Mouse (Mus musculus): Measurements from ENCODE around the gene Tnrc18.
A peak's percentile ranks its signal among the peaks of the same experiment; 100 is the strongest.

The Tnrc18 gene

DNA sequence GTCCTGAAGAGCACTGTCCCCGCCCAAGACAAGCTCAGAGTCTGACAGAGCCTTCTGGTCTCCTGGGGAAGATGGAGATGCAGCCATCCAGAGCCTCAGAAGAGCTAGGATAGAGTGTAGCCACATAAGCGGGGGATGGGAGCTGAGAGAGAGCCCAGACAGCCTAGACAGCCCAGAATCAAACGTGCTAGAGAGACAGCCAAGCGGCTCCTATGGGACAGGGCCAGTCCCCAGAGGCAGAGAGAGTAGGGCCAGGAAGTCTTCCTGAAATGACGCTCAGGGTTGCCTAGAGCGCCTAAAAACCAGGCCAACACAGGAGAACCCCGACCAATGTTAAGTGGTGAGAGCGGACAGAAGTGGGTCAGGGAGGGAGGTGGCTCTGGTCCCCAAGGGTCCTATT lies 39.3 kb downstream of the Tnrc18 start:
- no peak for DNase-seq (ENCODE audit: low spot score in 2 of 2)

DNA sequence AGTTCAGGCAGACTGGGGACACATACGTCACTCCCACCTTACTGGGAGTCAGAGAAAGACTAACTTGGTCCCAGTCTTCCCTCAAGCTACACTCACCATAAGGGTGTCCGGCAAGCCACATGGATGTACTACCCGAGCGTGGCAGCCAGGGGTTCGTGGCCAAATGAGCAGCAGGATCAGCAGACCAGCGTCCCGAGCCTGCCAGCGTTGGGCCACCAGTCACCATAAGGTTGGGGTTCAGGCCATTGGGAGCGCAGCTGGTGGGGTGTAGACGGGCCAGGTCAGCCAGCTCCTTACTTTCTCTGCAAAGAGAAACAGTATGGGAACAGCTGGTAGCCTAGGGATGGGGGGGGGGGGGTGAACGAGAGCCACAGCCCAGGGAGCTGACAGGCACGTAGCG lies 41.4 kb downstream of the Tnrc18 start:
- no peak for DNase-seq (ENCODE audit: low spot score in 2 of 2)

DNA sequence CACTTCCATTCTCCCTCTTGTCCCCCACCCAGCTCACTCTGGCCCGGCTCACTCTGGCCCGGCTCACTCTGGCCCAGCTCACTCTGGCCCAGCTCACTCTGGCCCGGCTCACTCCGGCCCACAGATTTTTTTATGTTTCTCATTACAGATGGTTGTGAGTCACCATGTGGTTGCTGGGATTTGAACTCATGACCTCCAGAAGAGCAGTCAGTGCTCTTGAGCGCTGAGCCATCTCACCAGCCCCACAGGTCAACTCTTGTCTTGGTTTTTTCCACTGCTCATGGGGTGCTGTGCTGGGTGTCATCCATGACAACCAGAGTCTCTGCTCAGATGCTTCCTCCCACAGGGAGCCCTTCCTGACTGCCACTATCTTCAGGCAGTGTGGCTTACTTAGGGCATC lies 42.7 kb downstream of the Tnrc18 start:
- no peak for DNase-seq (ENCODE audit: low spot score in 2 of 2)

DNA sequence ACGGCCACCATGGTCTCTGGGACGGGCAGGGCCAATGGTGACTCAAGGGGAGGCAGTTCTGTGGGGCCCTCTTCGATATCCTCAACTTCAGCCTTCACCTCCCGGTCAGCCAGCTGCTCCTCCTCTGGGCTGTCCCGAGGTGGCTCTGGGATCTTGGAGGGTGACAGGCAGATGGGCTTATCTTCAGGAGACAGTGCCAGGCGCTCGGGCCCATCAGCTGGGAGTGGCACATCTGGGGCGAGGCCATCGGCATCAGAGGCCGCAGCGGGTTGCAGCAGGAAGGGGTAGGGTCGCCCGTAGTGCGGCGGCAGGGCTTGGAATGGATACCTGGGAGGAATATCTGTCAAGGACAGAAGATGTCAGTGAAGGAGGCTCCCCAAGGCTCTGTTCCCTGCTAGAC lies 45.5 kb downstream of the Tnrc18 start:
- no peak for DNase-seq (ENCODE audit: low spot score in 2 of 2)

DNA sequence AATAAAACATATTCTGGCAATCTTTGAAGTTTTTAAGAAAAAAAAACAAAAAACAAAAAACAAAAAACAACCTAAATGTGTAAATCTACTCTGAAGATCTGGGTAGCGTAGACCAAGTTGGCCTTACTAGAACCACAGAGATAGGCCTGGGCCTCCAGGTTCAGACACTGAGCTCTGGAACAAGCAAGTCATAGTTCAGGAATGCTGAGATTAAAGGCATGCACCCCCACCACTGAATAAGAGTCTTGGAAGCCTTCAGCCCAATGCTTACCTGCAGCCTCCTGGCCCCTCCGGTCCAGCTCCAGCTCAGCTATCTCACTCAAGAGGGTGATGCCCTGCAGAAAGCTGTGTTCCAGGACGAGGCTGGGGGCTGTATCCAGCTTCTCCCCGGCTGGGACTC lies 46.4 kb downstream of the Tnrc18 start:
- DNase-seq (ENCODE audit: low spot score in 2 of 2) = no peak

GRCm38 (mm10) chr5:142769641-142770040 lies 47.8 kb downstream of the Tnrc18 start:
- no peak for DNase-seq (ENCODE audit: low spot score in 2 of 2)

DNA sequence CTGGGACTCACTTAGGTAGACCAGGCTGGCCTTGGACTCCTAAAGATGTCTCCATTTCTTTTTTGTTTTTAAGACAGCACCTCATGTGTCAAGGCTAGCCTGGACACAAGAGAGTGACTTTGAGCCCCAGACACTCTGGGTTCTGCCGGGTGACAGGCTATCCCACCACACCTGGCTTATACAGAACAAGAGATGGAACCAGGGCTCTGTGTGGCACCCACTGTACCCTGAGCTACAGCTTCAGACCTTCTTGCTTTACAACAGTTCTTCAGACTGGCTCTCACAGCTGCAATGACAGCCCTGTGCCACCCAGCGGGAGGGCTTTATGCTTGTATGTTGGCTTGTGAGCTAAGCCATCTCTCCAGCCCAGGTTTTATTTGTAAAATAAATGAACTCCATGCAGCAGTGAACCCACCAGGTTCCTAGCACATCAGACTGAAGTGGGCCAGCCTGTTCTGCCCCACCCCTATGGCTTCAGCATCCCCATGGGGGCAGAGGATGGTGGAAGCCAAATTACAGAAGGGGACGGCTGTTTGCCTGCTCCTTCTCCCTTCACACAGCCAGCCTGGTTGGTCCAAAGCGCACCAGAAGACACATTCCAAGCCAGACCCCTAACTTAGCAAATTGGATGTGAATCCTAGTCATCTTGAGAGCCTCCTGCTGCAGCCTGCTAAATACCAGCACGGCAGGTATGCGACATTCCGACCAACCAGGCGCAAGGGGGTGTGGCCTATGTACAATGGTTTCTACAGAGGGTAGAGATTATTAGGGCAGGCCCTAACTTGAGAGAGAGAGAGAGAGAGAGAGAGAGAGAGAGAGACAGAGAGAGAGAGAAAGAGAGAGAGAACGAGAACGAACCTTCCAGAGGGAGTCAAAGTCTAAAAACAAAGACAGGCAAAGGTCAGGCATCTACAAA lies 48.9 kb downstream of the Tnrc18 start:
- no peak for DNase-seq (ENCODE audit: low spot score in 2 of 2)

GRCm38 (mm10) chr5:142767937-142768336 lies 49.5 kb downstream of the Tnrc18 start:
- peak in 1 of 2 experiments; percentile 57 for DNase-seq (ENCODE audit: low spot score in 2 of 2)

- no peak for DNase-seq (ENCODE audit: low spot score in 2 of 2)
Observed at GRCm38 (mm10) chr5:142766708-142767107, 50.8 kb downstream of the Tnrc18 start.

DNA sequence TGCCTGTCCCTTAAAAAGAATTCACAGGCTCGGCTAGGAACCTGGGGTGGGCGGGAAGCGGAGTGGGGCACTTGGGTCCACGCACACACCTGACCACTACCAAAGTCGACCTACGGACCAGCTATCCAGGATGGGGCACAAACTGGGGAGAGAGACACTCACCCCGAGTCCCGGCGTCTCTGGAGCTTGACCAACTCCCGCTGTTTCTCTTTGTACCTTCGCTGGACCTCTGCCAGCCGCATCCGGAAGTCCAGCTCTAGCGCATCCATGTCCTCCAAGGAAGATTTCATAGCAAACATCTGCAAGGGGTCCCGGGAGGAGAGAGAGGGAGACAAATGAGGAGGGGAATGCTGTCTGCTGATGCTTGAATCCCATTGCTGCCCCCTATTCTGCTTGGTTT lies 52.6 kb downstream of the Tnrc18 start:
- no peak for DNase-seq (ENCODE audit: low spot score in 2 of 2)

- DNase-seq (ENCODE audit: low spot score in 2 of 2) = no peak
Observed at GRCm38 (mm10) chr5:142764306-142764705, 53.2 kb downstream of the Tnrc18 start.

DNA sequence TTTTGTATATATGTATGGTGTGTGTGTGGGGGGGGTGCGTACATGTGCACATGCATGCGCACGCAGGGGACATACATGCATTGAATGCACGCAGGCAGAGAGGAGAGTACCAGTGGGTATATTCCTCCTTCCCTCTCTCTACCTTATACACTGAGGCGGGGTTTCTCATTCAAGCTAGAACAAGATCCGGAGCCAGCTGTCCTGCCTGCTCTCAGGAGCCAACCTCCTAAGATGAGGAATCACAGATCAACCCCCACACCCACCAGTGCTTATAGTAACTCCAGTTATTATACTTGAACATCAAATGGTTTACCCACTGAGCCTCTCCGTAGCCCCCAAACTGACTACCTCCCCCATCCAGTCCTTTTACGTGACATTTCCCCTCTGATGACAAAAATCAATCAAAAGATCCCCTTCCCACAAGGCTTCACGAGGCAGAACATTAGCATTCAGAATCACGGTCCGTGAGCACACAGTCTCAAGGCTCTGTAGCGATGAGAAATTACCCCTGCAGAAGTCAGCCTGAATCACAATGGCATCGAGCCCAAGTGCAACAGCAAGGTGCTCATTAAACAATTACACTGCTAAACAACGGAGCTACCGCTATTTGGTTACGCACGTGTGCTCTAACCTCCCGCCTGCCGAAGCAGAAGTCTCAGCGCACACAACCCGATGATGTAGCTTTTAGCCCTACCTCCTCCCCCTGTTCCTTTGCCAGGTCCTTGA lies 55.2 kb downstream of the Tnrc18 start:
- DNase-seq (ENCODE audit: low spot score in 2 of 2) = no peak

DNA sequence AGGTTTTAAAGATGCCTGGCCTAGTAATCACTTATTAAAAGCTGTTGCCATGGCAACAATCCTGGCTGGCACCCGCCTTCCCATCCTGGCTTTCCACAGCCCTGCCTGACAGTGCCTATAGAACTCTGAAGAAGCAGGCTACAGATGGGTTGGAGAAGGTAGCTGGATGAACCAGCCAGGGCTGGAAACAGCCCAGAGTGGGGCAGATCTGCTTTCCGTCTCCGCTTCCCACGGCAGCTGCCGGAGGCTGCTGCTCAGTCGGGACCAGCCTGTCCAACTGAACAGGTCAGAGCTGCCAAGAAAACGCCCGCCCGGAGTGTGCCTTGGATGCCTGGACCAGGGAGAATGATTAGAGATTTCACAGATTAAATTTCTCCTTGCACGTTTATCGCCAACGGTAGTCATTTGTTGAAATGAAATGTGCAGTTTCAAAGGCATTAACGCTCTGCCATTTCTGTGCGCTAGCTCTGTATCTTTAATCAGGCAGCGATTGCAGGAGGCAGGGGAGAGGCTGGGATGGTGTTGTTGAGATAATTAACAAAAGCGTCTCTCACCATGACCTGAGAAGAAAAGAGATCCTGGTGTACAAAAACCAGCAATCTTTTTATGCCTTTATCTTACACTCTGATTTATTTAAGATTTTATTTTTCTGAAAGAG lies 56.0 kb downstream of the Tnrc18 start:
- DNase-seq (ENCODE audit: low spot score in 2 of 2) = no peak

DNA sequence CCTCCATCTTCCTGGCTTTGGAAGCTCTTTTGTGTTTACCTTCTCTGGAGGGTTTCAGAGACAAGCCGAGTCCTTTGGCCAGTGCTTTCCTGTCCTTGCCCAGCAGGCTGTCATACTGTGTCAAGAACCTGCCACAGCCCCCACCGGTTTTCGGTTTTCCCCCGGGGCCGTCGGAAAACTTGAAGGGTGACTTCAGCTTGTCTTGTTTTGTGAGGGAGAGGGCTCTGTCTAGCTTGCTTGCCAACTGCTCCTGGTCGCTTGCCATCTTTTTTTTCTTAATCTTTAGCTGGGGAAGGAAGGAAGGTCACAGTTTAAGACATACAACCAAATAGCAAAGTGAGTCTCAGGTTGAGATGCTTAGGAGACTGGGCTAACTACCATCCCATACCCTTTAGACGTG lies 57.7 kb downstream of the Tnrc18 start:
- DNase-seq (ENCODE audit: low spot score in 2 of 2) = no peak

DNA sequence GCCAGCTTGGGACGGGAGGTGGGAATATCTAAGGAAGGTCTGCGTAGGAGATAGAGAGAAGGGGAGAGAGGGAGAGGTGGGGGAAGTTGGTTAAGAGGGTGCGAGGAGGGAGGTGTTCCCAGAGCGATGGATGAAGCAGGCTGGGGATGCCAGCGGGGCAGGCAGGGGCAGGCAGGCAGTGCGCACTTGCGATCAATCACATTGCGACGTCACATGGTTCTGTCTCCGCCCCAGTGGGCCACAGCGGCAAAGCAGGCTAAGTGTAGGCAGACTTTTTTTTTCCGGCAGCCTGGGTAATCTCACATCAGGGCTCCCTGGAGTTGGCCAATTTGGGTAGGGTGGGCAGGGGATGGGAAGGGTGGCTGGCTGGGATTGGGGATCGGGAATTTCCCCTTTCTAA lies 65.2 kb downstream of the Tnrc18 start:
- no peak for DNase-seq (ENCODE audit: low spot score in 2 of 2)

GRCm38 (mm10) chr5:142750173-142750572 lies 67.3 kb downstream of the Tnrc18 start:
- DNase-seq (ENCODE audit: low spot score in 2 of 2) = no peak

DNA sequence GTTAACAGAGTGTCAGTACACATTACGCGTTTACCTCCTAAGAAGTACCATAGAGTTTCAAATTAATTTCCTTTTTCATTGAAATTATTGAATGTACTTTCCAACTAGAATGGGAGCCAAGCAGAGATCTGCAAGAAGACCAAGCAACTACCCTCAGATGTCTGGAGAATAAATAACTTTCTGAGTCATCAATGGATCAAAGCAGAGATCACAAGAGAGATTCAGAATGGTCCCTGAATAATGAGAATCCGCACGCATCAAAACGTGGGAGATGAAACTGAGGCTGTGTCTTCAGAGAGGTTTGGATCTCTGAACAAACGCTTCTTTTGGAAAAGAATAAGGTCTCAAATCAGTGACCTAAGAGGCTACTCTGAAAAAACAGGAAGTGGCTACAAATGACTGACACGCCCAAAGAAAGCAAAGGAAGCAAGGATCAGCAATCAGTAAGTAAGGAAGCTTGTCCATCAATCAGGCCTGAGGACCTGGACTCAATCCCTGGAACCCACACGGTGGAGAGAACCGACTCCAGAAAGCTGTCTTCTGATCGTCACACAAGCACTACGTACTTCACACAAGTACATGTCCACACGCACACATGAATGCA lies 70.3 kb downstream of the Tnrc18 start:
- DNase-seq (ENCODE audit: low spot score in 2 of 2) = no peak

GRCm38 (mm10) chr5:142739941-142740340 lies 77.5 kb downstream of the Tnrc18 start:
- no peak for DNase-seq (ENCODE audit: low spot score in 2 of 2)

DNA sequence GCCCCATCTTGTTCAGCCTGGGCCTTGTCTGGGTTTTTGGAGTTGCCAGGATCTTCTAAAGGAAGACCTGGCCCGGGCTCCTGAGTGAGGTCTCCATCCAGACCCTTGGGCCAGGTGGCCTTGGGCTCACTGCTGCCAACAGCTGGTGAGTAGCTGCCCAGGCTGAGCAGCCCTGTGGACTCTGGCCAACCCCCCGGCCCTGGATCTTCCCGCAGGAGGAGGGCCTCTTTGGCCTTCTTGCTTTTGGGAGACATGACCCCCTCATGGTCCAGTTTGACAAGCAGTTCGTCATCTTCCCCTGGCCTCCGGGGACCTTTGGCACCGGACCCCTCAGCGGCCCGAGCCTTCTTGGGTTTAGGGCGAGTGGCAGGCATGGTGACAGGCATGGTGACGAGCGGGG lies 85.5 kb downstream of the Tnrc18 start:
- no peak for DNase-seq (ENCODE audit: low spot score in 2 of 2)

DNA sequence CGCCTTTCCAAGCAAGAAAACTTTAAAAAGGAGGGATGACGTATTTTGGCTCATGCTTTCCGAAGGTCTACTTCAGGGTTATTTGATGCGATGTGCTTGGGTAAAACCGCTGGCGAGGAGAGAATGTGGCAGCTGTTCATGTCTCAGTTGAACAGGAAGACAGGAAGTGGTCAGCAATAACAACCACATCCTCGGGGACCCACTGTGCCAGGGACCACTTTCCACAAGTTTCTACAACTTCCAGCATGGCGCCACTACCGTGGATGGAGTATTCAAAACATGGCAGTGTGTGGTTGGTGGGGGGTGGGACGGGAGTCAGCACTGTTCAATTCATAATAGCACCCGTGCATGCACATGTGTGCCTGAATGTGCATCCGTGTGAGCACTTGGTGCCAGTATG lies 87.2 kb downstream of the Tnrc18 start:
- no peak for DNase-seq (ENCODE audit: low spot score in 2 of 2)

DNA sequence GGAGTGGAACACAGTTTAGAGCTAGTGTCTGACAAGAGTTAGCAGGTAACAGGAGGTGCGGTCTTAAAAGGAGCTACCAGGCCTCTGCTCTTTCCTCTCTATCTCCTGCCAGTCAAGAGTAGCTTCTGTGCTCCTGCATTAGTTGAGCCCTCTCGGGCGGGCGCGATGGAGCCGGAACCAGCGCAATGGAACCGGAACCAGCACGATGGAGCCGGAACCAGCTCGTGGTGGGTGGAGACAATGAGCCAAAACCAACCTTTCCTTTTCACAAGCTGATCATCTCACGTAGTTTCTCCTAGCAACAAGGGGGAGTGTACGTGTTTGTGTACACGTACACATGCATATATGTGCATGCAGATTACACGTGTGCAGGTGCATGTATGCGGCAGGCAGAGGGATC lies 89.2 kb downstream of the Tnrc18 start:
- DNase-seq (ENCODE audit: low spot score in 2 of 2) = no peak

DNA sequence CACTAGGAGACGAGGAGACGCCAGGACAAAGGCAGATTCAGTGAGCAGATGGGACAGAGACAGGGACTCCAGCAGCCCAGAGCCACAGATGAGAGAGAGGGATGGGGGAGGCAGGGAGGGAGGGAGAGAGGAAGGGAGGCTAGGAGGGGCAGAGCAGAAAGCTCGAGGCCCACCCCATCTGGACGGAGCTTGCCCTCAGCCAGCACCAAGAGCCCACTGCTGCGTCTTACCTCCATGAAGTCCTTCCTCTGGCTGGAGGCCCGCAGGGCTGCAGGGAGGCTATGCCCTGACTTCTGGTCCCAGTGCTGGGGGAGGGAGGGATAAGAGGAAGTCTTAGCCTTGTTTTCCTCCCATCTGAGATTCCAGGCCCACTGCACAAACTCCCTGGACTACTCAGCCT lies 90.7 kb downstream of the Tnrc18 start:
- DNase-seq (ENCODE audit: low spot score in 2 of 2) = no peak
